Mouse (Mus musculus) testis, adult 2 months (tissue): ENCODE data around the gene Eif2b4.

Source experiments
- CTCF ChIP-seq: fragments of 200-500 bp; IDR thresholded peaks from 2 replicates; pipeline ENCODE4 v1.5.1; 2012; ENCODE audit warnings: low read depth, mild to moderate bottlenecking, inconsistent platforms, low read length, moderate library complexity; ENCODE audit not compliant: control insufficient read depth, insufficient read depth, insufficient replicate concordance
- POLR2A ChIP-seq: fragments of 200-500 bp; IDR thresholded peaks from 2 replicates; pipeline ENCODE4 v1.6.1; 2012; ENCODE audit warnings: low read depth, mild to moderate bottlenecking, inconsistent platforms, low read length, moderate library complexity; ENCODE audit not compliant: control insufficient read depth

GRCm38 (mm10) chr5:31151746-31152145, 41.5 kb downstream of the Eif2b4 start:
- TF ChIP-seq POLR2A = no peak
- no peak for TF ChIP-seq CTCF
